Mouse (Mus musculus) spleen, postnatal 14 days (tissue): Measurements from ENCODE around the gene Myef2.

Experiments
- DNase-seq, 2 experiments: peaks; one replicate each; pipeline ENCODE4 v3.0.0; 2021 to 2022; ENCODE audit warnings: low spot score in 2 of 2

The Myef2 gene

DNA sequence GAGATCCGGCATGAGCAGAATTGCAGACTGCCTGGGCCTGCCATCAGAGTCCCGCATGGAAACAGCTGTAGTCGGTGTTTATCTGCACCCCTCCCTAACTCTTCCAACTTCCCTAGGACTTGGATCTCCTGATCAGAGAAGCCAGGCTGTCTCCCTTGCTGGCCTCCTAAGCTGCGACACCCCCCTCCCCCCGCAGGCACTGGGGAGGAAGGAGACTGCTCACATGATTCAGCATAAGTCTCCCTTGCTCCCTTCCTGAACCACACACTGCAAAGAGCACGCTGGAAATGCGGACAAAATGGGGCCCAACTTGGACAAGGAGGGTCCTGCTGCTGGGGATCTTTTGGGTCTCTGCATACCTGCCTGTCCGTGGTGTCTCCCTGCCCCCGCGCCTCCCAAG, 55.6 kb downstream of the Myef2 start, which contains the start of gene Slc24a5:
TSS of gene Slc24a5 (plus strand) at position 231 of the 400 bp plus-strand sequence.
- no peak for DNase-seq

- DNase-seq, result no peak
Measured at GRCm38 (mm10) chr2:125067373-125067772, 56.1 kb downstream of the Myef2 start.

DNA sequence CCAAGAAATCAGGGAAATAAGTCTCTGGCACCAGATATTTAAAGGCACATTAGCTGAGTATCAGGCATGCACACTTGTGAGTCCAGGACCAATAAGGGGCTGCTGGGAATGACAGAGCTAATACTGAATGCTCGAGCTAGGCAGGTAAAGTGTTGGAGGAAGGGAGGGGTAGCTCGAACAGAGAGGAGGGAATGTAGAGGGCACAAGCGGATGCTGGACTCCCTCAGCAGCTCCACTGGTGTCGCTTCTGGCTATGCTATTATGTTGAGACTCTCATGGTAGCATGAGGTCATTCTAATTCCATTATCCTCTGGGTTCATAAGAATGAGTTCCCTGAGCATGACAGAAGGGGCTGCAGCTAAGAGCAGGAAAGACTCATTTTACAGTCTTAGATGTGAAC, 60.5 kb downstream of the Myef2 start:
- DNase-seq, result no peak

DNA sequence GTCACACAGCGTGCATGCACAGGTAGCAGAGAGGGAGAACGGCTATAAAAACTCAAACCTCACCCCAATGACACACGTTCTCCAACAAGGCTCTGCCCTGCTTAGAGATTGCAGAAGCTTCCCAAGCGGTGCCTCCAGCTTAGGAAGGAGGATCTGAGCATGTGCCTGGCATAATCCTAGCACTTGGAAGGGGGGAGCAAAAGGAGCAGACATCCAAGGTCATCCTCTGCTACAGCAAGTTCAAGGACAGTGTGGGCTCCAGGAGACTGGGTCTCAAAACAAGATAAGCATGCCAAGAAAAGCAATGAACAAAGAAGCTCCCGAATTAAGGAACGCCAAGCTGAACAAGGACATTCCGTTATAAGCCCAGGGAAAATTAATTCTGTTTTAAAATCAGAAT, 62.0 kb downstream of the Myef2 start:
- DNase-seq, result no peak

DNA sequence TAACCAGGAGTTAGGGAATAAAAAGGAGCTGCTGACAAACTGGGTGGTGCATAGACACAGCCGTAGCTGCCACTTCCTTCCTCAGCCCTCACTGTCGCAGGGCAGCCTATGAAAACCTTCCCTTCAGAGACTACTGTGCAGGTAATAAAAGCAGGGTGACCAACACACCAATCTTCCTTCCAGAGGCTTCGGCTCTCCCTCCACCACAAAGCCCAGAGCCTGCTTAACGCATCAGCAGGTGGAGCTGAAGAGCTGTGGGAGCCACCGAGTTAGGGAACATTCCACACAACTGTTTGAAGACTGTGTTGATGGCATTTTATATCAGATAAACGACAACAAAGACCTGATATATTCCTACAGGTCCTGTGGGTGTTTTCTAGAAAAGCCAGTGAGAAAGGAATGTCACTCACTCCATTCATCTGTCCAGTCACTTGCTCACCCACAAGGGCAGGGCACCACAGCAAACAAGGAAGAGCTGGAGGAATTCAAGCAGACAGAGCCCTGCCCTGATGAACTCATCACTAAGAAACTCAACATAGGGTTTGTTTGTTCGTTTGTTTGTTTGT, 66.1 kb downstream of the Myef2 start:
- no peak for DNase-seq

GRCm38 (mm10) chr2:125055316-125055903, 68.1 kb downstream of the Myef2 start:
- no peak for DNase-seq
